Mouse (Mus musculus): ENCODE measurements around the gene Zfp869.
"Not testable (repeated sequence)": the region's sequence is repeated elsewhere in the genome, so short reads cannot be mapped to it uniquely, and the experiment has no call there.

Zfp869 gene

DNA sequence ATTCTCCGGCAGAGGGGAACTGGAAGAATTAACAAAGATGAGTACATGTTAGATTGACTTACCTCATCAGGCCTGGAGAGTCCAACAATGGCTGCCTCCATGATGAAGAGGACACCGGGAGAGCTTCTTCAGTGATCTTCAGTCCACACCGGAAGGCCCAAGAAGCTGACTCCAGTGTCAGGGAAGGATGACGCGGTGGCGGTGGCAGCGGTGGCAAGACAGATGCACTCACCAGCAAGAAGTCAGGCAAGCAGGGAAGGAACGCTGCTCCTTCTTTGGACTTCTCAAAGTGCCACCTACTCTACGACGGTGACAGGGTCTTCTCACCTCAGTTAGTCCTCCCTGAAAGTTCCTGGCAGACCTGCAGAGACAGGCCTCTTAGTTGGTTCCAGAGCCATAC, at the start of gene Zfp869:
TSS of gene Zfp869 (minus strand) at position 101 of the 400 bp plus-strand sequence.
- not testable (repeated sequence) for ATAC-seq (ENCODE audit: low TSS enrichment)

DNA sequence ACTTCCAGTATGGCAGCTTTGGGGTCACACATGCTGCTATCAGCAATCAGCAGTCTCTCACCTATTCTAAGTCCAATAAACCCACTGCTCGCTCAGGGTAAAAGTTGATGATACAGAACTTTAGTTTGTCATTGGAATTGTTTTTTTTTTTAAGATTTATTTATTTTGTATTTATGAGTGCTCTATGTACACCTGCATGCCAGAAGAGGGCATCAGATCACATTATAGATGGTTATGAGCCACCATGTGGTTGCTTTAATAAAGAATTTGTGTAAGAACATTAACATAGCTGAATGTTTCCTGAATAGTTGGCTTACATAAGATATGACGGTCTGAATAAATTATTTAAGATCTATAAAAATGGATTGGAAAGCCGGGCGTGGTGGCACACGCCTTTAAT, 47.8 kb upstream of the Zfp869 start:
- ATAC-seq (ENCODE audit: low TSS enrichment), result no peak

DNA sequence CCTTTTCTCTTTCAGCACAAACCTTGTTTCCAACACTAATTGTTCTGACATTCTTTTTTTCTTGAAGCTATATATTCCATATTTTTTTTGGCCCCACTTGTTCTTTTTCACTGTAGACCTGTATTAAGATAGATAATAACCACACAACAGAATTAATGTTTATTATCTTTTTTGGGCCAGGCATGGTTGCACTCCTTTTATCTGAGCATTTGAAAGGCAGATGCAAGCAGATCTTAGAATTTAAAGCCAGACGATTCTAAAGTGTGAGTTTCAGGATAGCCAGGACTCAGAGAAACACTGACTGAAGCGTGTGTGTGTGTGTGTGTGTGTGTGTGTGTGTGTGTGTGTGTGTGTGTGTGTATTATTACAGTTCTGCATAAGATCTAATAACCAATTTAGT, 41.9 kb upstream of the Zfp869 start:
- ATAC-seq (ENCODE audit: low TSS enrichment), result no peak

DNA sequence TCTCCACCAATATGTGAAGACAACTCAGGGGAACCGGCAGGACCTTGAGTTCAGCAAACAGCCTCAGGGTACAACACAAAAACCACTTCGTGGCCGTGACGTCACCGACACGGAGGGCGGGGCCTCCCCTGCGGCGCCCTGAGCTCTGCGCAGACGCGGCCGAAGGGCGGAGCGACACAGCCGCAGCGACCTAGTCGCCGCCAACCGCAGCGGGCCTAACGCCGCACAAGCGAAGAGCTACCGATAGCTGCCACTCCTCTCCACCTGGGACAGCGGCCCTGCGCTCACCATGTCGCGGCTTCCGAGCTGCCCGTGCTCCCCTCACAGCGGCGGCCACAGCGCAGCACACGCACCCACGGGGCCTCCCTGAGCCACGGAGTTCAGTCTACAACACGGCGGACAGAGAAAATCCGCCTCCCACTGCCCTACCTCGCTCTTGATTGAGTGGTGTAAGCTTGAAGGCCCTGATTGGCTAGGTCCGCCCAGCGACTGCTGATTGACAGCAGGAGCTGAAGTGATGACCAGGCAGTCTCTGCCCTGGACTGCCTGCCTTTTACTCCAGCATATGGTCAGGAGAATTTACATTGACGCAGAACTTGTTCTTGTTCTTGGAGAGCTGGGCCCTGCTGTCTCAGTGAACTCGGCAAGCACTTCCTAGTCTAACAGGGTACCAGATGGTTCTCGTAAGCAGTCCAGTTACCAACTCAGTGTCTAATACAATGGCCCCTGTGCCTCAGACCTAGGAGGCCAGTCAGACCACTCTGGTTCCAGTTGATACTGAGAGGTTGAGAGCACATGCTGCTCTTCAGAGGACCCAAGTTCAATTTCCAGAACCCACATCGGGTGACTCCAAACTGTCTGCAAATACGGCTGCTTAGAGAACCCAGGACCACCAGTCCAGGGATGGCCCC, 39.3 kb upstream of the Zfp869 start, which contains the start of gene Zfp963:
TSS of gene Zfp963 (minus strand) at position 427 of the 911 bp plus-strand sequence.
- ATAC-seq (ENCODE audit: low TSS enrichment), result peak; percentile 98

DNA sequence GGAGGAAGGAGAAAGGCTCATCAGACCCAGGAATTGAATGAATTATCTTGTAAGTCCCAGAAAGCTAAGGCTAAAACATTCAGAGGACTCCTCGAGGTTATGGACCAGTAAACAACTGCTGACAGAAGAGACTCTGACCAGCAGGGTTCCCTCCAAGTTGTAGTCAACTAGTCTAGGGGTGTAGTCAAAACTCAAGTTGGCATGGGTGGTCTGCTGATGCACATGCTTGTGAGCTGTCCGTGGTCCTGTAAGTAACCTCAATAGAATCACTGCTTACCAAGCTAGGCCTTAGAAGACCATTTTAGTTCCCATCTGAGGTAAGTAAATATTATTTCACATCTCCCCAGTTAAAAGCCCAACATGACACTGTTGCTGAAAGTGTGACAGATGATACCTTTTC, 30.7 kb upstream of the Zfp869 start:
- ATAC-seq (ENCODE audit: low TSS enrichment), result no peak

DNA sequence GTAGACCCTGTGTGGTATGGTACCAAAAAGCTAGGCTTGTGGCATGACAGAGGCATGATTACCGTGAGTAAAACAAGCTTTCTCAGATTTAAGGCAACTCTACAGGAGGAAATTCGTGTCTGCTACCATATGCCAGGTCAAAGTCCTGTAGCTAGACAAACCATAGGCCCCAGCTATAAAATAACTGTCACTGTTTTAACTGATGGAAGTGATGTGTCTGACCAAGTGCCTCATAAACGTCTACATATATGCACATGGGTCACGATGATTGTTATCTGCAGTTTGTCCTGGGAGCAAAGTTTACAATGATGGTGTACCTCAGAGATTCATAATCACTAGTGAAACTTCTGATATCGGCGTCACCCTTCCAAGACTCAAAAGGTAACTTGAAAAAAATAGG, 30.2 kb upstream of the Zfp869 start:
- no peak for ATAC-seq (ENCODE audit: low TSS enrichment)

DNA sequence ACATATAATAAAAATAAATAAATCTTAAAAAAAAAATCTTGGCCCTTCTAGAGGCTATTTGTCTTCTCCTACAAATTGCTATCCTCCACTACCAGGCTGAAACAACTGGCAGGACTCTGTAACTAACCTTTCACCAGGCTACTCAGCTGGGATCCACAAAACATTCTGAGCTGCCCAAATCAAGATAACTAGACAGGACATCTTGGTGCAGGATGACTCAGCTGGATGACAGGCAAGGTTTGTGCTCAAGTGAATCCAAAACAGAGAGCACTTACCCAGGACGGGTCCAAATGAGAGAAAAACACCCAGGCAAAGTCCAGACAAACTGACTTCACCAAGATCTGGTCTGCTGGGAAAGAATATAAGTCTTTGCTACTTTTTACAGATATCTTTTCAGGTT, 25.0 kb upstream of the Zfp869 start:
- no peak for ATAC-seq (ENCODE audit: low TSS enrichment)

DNA sequence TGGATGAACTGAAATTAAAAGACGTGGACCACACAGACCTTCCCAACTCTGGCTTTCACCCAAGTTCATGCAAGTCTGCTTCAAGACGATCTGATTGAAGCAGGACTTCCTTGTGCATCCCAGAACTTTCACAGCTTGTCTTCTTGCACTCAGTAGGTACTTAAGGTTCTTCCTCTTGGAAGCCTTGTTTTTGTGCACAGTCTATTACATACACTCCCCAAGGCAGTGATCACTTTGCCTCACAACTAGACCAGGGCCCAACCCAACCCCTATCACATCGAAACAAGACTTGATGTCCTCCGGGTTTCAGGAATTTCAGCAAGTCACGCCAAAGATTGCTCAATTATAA, 6.7 kb upstream of the Zfp869 start:
- peak; percentile 29 for ATAC-seq (ENCODE audit: low TSS enrichment)

DNA sequence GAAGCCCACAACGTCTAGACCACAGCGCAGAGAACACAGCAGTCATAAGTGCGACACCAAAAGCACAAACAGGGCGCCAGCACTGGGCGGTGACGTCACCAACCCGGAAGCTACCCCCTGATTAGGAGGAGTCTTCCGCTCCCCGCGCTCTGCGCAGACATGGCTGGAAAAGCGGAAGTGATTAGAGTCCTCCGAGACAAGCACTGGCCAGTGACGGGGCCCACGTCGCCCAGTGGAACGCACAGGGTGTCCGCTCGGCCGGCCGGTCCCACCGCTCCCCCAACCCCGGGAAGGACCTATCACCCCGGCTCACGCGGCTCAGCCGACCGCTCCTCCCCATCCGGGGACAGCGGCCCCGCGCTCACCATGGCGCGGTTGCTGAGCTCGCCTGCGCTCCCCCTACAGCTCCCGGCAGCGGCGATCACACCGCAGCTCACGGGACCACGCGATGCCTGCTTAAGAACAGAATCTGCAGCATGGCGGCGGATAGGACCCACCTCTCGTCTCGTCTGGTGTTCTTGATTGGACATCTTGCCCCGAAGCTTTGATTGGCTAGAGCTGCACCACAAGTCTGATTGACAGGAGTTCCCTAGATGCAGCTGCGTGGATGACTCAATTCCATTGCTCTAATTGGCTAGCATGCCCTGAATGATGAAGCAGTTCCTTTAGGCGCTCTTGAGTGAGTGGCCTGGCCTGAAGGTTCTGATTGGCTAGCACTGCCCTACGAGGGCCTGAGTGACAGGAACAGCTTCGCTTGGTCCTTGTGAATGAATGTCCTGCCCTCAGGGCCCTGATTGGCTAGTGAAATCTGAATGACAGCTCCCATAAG, 6.1 kb upstream of the Zfp869 start:
- peak; percentile 97 for ATAC-seq (ENCODE audit: low TSS enrichment)

DNA sequence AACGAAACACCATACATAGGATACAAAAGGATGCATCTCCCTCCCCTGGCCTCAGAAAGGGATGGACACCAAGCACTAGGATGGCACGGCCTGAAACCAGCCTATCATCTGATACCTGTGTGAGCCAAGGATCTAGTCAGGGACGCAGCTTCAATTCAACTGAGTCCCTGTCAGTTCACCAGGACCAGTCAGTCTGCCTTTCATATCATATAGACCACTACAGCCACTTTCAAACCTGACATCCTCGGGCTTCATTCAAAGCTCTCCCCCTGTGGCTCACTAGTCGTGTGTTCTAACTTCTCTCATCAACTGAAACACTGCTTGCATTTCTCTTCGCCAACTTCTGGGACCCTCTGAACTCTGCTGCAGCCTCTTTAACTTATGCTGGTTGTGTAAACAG, 4.8 kb upstream of the Zfp869 start:
- ATAC-seq (ENCODE audit: low TSS enrichment), result no peak

DNA sequence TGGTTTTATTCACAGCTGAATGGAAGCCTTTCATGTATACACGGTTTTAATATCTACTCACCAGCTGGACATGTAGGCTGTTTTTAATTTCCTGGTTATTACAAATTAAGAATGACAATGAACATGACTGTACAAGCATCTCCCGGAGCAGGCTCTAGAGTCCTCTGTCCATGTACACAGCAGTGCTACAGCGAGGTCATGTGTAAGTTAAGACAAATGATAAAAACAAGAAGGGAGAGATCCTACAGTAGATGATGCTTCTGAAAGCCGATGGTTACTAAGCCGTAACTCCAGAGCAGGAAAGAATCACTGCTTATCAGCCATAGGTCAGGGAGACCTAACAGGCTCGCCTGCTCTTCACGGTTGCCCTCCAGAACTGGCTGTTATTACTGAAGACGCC, 3.0 kb upstream of the Zfp869 start:
- ATAC-seq (ENCODE audit: low TSS enrichment), result no peak

DNA sequence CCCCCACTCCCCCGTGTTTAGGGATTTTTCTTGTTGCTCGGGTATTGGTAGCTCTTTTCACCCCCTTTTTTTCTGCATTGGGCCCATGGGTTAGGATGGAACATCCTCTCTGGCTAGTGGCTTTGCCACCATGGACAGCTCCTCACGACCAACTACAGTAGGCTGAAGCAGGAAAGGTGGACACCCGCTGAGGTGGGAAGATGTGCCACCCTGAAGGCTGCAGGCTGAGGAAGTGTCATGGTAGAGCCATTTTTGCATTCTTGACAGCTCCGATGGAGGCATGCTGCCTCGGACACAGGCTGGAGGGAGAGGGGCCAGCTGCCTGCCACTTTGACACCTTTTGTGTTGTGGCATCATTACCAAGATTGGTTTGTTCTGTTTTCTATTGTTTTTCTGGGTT, 8.7 kb downstream of the Zfp869 start:
- no peak for ATAC-seq (ENCODE audit: low TSS enrichment)

DNA sequence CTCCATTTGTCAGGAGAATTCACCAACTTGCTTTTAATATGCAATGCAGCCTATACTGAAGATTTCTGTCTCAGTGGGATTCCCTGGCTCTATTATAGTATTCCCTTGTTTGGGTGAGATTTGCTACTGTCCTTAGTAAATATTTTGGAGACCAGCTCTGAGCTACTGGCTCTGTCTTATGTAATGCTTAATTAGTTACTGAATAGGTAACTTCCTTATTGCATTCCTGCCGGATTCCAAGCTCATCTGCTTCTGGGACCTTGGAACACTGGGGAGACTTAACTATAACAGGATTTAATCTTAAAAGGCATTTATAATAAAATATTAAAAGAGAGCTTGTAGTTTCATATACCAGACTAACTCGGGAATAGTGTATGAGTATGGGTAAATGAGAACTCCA, 45.5 kb downstream of the Zfp869 start:
- not testable (repeated sequence) for ATAC-seq (ENCODE audit: low TSS enrichment)

DNA sequence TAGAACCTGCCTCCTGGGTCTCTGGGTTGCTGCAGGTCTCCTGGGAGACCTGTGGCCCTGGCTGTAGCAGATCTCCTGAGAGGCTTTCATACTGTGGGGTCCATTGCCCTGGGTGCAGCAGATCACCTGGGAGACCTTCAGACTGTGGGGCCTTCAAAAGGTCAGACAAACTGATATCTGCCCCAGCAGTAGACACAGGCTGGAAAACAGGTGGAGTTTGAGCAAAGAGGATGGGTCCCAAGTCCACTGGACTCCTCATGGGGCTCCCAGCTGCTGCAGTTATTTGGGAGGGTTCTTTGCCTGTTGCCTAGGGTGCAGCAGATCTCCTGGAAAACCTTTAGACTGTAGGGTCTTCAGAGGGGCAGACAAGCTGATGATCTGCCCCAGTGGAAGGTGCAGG, 49.2 kb downstream of the Zfp869 start:
- no peak for ATAC-seq (ENCODE audit: low TSS enrichment)
